Mouse (Mus musculus) stomach, embryonic 15.5 days (tissue): ENCODE measurements around the gene Lipt2. TPM values are rescaled to one million over a fixed set of nuclear protein-coding genes. Genes with fewer than 3 reads are reported as not detected.

Experiments
- ATAC-seq: fragments of 200-750 bp; cut with Nextera tagmentation; 2 replicates; pipeline ENCODE4 v1.8.0; 2017; ENCODE audit warnings: low read depth, moderate number of reproducible peaks, moderate TSS enrichment; ENCODE audit not compliant: insufficient read depth, low FRiP score
- H3K27ac ChIP-seq: fragments of 300-500 bp; sonication (generic); 2 replicates; pipeline ENCODE4 v1.5.1; 2015; ENCODE audit warnings: mild to moderate bottlenecking, inconsistent platforms
- H3K27me3 ChIP-seq: fragments of 300-500 bp; sonication (generic); replicated peaks from 2 replicates; pipeline ENCODE4 v1.6.1; 2015; ENCODE audit warnings: inconsistent platforms
- H3K36me3 ChIP-seq: fragments of 300-500 bp; sonication (generic); 2 replicates; pipeline ENCODE4 v1.6.1; 2015; ENCODE audit warnings: inconsistent platforms
- H3K4me1 ChIP-seq: fragments of 300-500 bp; sonication (generic); 2 replicates; pipeline ENCODE4 v1.6.1; 2015; ENCODE audit warnings: inconsistent platforms
- H3K4me2 ChIP-seq: fragments of 300-500 bp; sonication (generic); 2 replicates; pipeline ENCODE4 v1.6.1; 2015; ENCODE audit warnings: mild to moderate bottlenecking, inconsistent platforms
- H3K4me3 ChIP-seq: fragments of 300-500 bp; sonication (generic); replicated peaks from 2 replicates; pipeline ENCODE4 v1.5.1; 2015; ENCODE audit warnings: inconsistent platforms
- H3K9ac ChIP-seq: fragments of 300-500 bp; sonication (generic); 2 replicates; pipeline ENCODE4 v1.6.1; 2015; ENCODE audit warnings: inconsistent platforms
- H3K9me3 ChIP-seq: fragments of 300-500 bp; sonication (generic); 2 replicates; pipeline ENCODE4 v1.6.1; 2016; ENCODE audit warnings: inconsistent platforms
- WGBS: fragments of 180-500 bp; shearing (Covaris S2); methylation state at CpG from one replicate; pipeline ENCODE4 v1.1.7; 2015; 5-methylcytosine and 5-hydroxymethylcytosine counted together
- polyA plus RNA-seq: library from polyadenylated mRNA; unstranded; fragments of >200 nt; fragmentation: Nextera tagmentation; extraction: Ambion mirVana; gene quantifications from 2 replicates; pipeline ENCODE4 v1.2.1, GENCODE M21; 2015

The Lipt2 gene
- polyA plus RNA-seq, 1 experiment from 2014 or later = 18.0 TPM

DNA sequence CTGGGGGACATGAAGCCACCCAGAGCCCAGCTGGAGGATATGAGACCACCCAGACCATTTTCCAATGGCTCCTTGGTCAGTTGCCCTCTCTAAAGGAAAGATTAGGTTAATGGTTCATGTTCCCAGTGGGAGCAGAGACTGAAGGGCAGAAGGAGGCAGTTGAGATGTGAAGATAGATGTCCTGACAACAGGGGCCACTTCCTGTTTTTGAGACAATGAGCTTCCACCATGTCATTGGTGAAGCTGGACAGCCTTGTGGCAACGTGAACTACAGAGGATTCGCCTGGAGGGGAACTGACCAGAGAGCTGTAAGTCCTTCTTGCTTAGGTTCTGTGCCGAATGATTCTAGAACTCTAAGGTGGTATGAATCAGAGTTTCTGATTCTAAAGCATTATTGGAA lies 17.2 kb downstream of the Lipt2 start, which contains the start of gene Kcne3:
Kcne3 (plus strand) TSS at position 234 of the 400 bp plus-strand sequence.
- ATAC-seq = no peak
- H3K9ac ChIP-seq = no peak within 1 kb of the TSS
- WGBS = 75% methylated on average over 3 of the region's 3 CpGs
- H3K4me3 ChIP-seq = no peak within 1 kb of the TSS
- no peaks in the 10 kb centered on the region for H3K9me3 ChIP-seq
- 0 out of 2 replicates have a peak, but pooled peaks cover 3% of the 10 kb centered on the region for H3K27me3 ChIP-seq
- H3K27ac ChIP-seq = no peak within 1 kb of the TSS
- no peaks in the 10 kb centered on the region for H3K36me3 ChIP-seq
- H3K4me2 ChIP-seq = no peak within 1 kb of the TSS
- peaks cover 16% of the 10 kb centered on the region; the same call in 1 of the 2 replicates for H3K4me1 ChIP-seq

DNA sequence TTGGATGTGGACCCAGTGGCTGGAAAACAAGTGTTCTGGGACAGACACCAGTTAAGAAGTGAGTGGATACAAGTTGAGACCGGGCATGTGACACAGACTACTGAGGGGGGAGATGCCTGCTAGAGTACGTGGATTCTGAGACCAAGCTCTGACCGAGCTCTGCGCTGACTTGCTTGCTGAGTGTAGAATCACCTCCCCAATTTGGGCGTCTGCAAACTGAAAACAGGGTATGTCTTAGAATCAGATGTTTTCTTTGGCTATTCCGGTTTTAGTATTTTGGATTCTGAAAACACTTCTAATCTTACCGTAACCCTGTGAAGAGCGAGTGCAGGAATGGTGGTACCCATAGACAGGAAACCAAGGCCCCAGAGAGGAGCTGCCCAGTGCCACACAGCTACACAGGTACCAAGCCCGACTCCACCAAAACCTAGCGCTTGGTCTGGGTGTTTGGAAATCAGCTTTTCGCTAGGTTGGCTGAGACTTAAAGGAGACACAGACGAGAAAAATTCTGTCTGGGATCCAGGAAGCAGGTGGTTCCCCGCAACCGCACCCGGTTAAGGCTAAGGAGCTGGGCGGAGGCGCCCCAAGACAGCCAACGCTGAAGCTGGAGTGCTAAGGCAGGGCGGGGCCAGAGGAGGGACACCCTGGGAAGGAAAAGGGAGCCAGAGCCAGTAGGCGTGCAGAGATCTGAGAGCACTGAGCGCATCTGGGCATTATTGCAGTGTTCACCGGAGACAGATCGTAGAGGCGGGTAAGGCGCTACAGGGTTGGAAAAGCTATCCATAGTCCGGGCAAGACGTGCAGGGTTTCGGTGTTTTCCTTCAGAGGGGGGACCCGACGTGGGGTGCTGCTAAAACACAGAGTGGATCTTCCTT lies 19.2 kb downstream of the Lipt2 start:
- H3K4me2 ChIP-seq = peak overlapping the region; percentile 79
- H3K27me3 ChIP-seq = 0 out of 2 replicates have a peak, but pooled peaks cover 3% of the 10 kb centered on the region
- H3K9ac ChIP-seq = peak overlapping the region; percentile 36; the same call in 1 of the 2 replicates
- H3K9me3 ChIP-seq = no peaks in the 10 kb centered on the region
- peak overlapping the region; percentile 36; the same call in 1 of the 2 replicates for H3K27ac ChIP-seq
- H3K4me3 ChIP-seq = peak overlapping the region; percentile 42
- peak; percentile 85 for ATAC-seq
- peaks cover 16% of the 10 kb centered on the region; the same call in 1 of the 2 replicates for H3K4me1 ChIP-seq
- H3K36me3 ChIP-seq = no peaks in the 10 kb centered on the region
- WGBS = 9% methylated on average over 30 of the region's 30 CpGs

DNA sequence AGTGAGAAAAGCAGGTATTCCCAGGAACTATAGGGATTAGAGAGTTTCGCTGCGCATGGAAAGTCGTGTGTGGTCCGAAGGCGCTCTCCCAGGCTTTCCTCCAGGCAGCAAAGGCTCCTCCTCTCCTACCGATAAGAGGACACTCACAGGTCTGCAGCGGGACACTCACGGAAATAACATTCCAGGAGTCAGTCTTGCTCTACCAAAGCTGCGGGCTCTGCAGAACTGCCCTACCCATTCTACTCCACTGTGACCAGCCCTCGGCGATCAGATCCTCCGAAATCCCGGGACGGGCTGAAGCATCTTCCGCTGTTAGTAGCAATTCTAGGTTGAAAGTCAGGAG lies 19.8 kb downstream of the Lipt2 start:
- no peak for ATAC-seq
- 2% methylated on average over 15 of the region's 15 CpGs for WGBS
- H3K27ac ChIP-seq = peak overlapping the region; percentile 36; the same call in 1 of the 2 replicates

DNA sequence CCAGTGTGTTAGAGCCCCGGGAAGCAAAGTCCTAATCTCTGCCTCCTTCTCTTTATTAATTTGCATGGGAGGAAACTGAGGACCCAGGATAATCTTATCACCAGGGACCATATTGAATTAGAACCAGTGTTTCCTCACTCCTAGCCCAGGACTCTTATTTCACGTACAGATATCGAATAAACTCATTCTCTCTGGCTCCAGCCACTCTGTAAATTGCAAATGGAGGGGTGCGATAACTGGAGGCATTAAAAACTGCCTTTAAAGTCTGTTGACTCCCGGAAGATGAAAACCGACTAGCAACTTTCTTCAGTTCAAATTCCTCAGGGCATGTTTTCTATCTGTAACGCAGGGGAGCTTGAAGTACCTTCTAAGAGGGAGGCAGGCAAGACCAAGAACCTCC lies 20.3 kb downstream of the Lipt2 start:
- Histone ChIP-seq H3K36me3 (no peaks in the 10 kb centered on the region), H3K4me3 (peak overlapping the region; percentile 42), H3K4me2 (peak overlapping the region; percentile 79), H3K4me1 (peaks cover 16% of the 10 kb centered on the region; the same call in 1 of the 2 replicates), H3K27ac (no peak overlapping the region), H3K9ac (no peak overlapping the region), H3K27me3 (0 out of 2 replicates have a peak, but pooled peaks cover 3% of the 10 kb centered on the region), H3K9me3 (no peaks in the 10 kb centered on the region)
- ATAC-seq = no peak; the same call in 1 of the 2 replicates
- WGBS = 49% methylated on average over 7 of the region's 7 CpGs

More for the DNA sequence above, 19.8 kb downstream of the Lipt2 start:
- Histone ChIP-seq H3K27me3 (0 out of 2 replicates have a peak, but pooled peaks cover 3% of the 10 kb centered on the region), H3K9me3 (no peaks in the 10 kb centered on the region), H3K9ac (peak overlapping the region; percentile 36; the same call in 1 of the 2 replicates), H3K4me1 (peaks cover 16% of the 10 kb centered on the region; the same call in 1 of the 2 replicates), H3K4me3 (peak overlapping the region; percentile 42), H3K4me2 (peak overlapping the region; percentile 79), H3K36me3 (no peaks in the 10 kb centered on the region)

DNA sequence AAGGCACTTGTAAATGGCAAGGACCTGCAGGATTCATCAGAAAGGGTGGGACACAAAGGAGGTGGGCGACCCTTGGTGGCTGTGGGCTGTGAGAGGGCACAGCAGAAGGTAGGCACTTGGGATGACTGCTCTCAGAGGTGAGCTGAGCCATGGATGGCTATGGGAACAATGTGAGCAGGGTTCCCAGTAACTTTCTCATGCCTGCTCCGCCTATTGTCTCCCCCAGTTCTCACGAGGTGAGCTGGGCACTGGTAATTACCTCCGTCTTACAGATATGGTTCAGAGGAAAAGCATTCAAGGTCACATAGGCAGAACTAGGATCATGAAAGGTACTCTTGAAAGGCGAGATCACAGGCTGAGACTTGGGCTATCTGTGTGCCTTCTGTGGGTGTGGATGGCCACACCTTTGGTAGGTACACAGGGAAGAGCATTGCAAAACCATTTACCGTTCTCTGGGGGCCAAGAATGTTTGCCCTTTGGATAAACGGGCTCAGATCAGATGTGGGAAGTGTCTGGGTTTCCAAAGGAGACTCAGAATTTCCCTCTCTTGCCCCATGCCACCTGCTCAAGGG lies 20.8 kb downstream of the Lipt2 start:
- Histone ChIP-seq H3K36me3 (no peaks in the 10 kb centered on the region), H3K27ac (no peak overlapping the region), H3K4me3 (peak overlapping the region; percentile 42), H3K9me3 (no peaks in the 10 kb centered on the region), H3K4me2 (peak overlapping the region; percentile 79), H3K9ac (no peak overlapping the region), H3K4me1 (peaks cover 16% of the 10 kb centered on the region; the same call in 1 of the 2 replicates), H3K27me3 (0 out of 2 replicates have a peak, but pooled peaks cover 3% of the 10 kb centered on the region)
- ATAC-seq = peak; percentile 41; the same call in 1 of the 2 replicates
- WGBS = 62% methylated on average over 7 of the region's 7 CpGs

DNA sequence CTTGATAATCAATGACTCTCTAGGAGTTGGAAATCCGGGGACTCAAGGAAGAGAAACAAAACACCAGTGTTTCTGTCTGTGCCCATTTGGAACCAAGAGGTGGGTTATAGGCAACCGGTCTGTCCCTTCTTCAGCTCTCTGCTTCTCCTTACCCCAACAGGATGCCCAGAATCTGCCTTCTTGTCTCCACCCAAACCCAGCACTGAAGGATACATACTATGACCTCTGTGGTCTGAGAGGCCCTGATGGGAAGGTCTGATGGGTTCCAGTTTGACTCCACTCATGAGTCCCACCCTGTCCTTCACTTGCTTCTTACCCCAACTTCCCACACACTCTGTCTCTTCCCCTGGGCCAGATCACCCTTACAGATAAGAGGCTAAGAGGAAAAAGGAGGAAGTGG lies 22.1 kb downstream of the Lipt2 start:
- no peak overlapping the region for H3K4me3 ChIP-seq
- H3K36me3 ChIP-seq = no peaks in the 10 kb centered on the region
- peaks cover 16% of the 10 kb centered on the region; the same call in 1 of the 2 replicates for H3K4me1 ChIP-seq
- H3K9me3 ChIP-seq = no peaks in the 10 kb centered on the region
- no peak overlapping the region for H3K4me2 ChIP-seq
- H3K9ac ChIP-seq = no peak overlapping the region
- 81% methylated on average over 2 of the region's 2 CpGs for WGBS
- ATAC-seq = no peak
- 0 out of 2 replicates have a peak, but pooled peaks cover 3% of the 10 kb centered on the region for H3K27me3 ChIP-seq
- H3K27ac ChIP-seq = no peak overlapping the region

DNA sequence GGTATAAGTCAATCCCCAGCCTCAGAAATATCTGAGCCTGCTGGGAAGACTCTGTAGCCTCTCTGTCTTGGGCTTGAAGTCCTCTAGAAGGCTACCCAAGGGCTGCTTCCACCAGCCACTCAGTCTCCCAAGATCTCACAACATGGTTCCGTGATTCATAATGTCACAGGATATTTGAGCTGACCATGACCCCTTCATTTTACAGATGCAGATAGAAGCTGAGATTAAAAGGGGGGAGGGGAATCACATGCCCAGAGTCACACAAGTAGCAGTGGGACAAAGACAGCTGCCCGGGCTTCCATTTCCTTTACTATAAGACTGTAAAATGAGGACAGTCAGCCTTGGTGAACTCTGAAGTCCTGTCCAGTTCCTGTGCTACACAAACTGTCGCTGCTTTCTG lies 22.5 kb downstream of the Lipt2 start:
- H3K27me3 ChIP-seq = 0 out of 2 replicates have a peak, but pooled peaks cover 3% of the 10 kb centered on the region
- no peak for ATAC-seq
- H3K4me2 ChIP-seq = no peak overlapping the region
- H3K4me3 ChIP-seq = no peak overlapping the region
- WGBS = 78% methylated on average over 3 of the region's 3 CpGs
- no peaks in the 10 kb centered on the region for H3K36me3 ChIP-seq
- H3K27ac ChIP-seq = no peak overlapping the region
- H3K9me3 ChIP-seq = no peaks in the 10 kb centered on the region
- peaks cover 16% of the 10 kb centered on the region; the same call in 1 of the 2 replicates for H3K4me1 ChIP-seq
- H3K9ac ChIP-seq = no peak overlapping the region

DNA sequence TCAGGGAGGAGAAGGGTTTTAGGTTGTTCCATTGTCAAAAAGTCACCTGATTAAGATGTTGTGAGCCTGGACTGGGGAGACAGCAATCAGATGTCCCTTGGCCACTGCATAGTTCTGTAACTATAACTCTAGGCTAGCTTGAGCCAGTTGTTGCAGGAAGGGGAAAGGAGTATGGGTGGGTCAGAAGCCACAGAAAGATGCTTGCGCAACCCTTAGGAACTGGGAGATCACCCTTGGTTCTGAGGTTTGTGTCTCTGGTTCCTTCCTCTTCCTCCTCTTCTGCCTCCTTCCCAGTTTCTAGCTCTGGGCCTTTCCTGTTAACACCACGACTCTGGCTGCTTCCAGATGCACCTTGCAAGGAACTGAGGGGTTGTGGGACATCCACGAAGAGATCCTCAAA lies 23.3 kb downstream of the Lipt2 start:
- Histone ChIP-seq H3K4me3 (no peak overlapping the region), H3K36me3 (no peaks in the 10 kb centered on the region), H3K4me1 (peaks cover 16% of the 10 kb centered on the region; the same call in 1 of the 2 replicates), H3K27ac (no peak overlapping the region), H3K27me3 (0 out of 2 replicates have a peak, but pooled peaks cover 3% of the 10 kb centered on the region), H3K4me2 (no peak overlapping the region), H3K9ac (no peak overlapping the region), H3K9me3 (no peaks in the 10 kb centered on the region)
- no peak for ATAC-seq
- WGBS = 71% methylated on average over 3 of the region's 3 CpGs

DNA sequence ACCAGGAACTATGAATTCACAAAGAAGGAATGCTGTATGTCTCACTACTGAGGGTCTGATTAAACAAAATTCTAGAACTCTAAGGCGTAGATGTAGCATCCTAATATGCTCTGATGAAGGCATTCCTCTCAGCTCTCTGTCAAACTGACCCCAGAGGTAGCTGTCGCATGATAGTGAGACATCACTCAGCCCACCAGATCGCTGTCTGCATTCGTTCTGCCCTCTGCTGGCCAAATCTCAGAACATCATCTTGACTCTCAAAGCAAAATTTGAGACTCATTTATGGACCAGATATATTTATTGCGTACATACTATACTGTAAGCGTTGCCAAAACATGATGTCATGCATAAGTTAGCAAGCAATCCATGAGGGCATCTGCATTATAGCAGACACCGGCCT lies 28.5 kb downstream of the Lipt2 start:
- H3K27ac ChIP-seq = no peak overlapping the region
- no peaks in the 10 kb centered on the region for H3K4me1 ChIP-seq
- H3K27me3 ChIP-seq = no peaks in the 10 kb centered on the region
- H3K9me3 ChIP-seq = no peaks in the 10 kb centered on the region
- 20% methylated on average over 7 of the region's 7 CpGs for WGBS
- H3K9ac ChIP-seq = no peak overlapping the region
- no peaks in the 10 kb centered on the region for H3K36me3 ChIP-seq
- no peak overlapping the region for H3K4me3 ChIP-seq
- no peak overlapping the region for H3K4me2 ChIP-seq
- no peak for ATAC-seq

DNA sequence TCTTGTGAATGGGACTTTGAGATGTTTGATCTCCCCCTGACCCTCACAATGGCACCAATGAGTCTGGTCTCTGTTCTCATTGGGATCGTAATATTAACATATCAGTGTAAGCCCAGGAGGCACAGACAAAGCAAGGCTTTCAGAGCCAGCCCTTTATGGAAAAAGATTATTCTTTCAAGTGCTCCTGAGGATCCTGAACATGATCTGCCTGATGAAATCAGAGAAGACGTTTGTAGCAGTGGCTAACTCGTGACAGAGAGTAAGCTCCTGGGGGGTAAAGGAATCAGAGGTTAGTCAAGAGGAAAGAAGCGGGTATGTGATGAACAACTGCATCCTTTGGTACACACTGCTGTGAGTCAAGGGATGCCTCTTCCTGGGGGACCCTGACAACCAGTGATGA lies 31.1 kb downstream of the Lipt2 start:
- 59% methylated on average over 4 of the region's 4 CpGs for WGBS
- no peaks in the 10 kb centered on the region for H3K4me1 ChIP-seq
- no peak overlapping the region for H3K9ac ChIP-seq
- H3K4me3 ChIP-seq = no peak overlapping the region
- no peaks in the 10 kb centered on the region for H3K27me3 ChIP-seq
- ATAC-seq = no peak
- H3K27ac ChIP-seq = no peak overlapping the region
- H3K4me2 ChIP-seq = no peak overlapping the region
- no peaks in the 10 kb centered on the region for H3K36me3 ChIP-seq
- no peaks in the 10 kb centered on the region for H3K9me3 ChIP-seq

DNA sequence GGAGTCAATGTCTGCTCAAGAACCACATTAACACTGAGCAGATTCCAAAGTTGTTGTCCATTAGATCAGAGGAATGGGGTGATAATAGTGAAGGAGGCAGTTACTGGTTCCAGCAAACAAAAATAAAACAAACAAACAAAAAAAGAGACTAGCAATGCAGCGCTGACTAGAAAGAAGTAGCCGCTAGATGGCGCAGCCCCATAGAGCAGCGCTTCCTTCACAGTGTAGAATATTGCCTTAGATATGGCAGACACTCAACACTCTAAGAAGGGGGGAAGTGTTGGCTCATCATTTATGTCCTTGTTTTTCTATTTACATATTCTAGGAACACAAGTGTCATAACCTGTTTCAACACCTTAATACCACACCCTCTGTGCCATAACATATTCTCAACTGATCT lies 31.7 kb downstream of the Lipt2 start:
- H3K4me2 ChIP-seq = no peak overlapping the region
- no peaks in the 10 kb centered on the region for H3K27me3 ChIP-seq
- no peaks in the 10 kb centered on the region for H3K9me3 ChIP-seq
- no peak for ATAC-seq
- no peak overlapping the region for H3K4me3 ChIP-seq
- H3K27ac ChIP-seq = no peak overlapping the region
- WGBS = 1% methylated on average over 4 of the region's 4 CpGs
- no peaks in the 10 kb centered on the region for H3K36me3 ChIP-seq
- no peak overlapping the region for H3K9ac ChIP-seq
- H3K4me1 ChIP-seq = no peaks in the 10 kb centered on the region

DNA sequence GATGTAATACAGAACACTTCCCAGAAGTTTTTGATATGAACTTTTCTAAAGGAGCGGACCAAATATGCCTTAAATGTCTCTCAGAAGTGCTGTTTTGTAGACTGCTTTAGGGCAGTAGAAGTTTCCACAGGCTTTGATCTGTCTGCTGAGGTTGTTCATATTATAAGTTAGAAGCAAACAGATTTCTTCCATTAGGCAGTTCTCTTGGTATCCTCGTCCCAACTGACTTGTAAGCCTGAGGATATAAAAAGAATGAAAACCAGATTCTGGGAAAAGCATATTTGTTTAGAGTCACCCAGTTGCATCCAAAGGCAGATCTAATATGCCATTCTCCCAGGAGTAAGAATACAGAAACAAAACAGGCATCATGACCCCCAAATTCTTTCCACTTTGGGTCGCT lies 42.1 kb downstream of the Lipt2 start:
- Histone ChIP-seq H3K27ac (no peak overlapping the region), H3K27me3 (no peaks in the 10 kb centered on the region), H3K9ac (no peak overlapping the region), H3K4me1 (no peaks in the 10 kb centered on the region), H3K4me3 (no peak overlapping the region), H3K36me3 (no peaks in the 10 kb centered on the region), H3K9me3 (no peaks in the 10 kb centered on the region), H3K4me2 (no peak overlapping the region)
- ATAC-seq = no peak
- WGBS = 82% methylated on average over 3 of the region's 3 CpGs
